Mouse (Mus musculus) liver, embryonic 16.5 days (tissue): ENCODE data around the gene Cnnm2. TPM values are rescaled to one million over a fixed set of nuclear protein-coding genes. Genes with fewer than 3 reads are reported as not detected.
A peak's percentile ranks its signal among the peaks of the same experiment; 100 is the strongest.

Source experiments
- ATAC-seq: fragments of 200-750 bp; cut with Nextera tagmentation; 2 replicates; pipeline ENCODE4 v1.8.0; 2017; ENCODE audit warnings: low read depth, mild to moderate bottlenecking, moderate number of reproducible peaks, moderate library complexity
- H3K27ac ChIP-seq: fragments of 300-500 bp; sonication (generic); 2 replicates; pipeline ENCODE4 v1.5.1; 2014; ENCODE audit warnings: mild to moderate bottlenecking, low read length
- H3K27me3 ChIP-seq: fragments of 300-500 bp; sonication (generic); 2 replicates; pipeline ENCODE4 v1.6.1; 2014; ENCODE audit warnings: low read depth, low read length, mixed read lengths; ENCODE audit not compliant: control insufficient read depth, insufficient read depth
- H3K36me3 ChIP-seq: fragments of 300-500 bp; sonication (generic); 2 replicates; pipeline ENCODE4 v1.6.1; 2014; ENCODE audit warnings: mild to moderate bottlenecking; ENCODE audit not compliant: control insufficient read depth, insufficient read depth
- H3K4me1 ChIP-seq: fragments of 300-500 bp; sonication (generic); 2 replicates; pipeline ENCODE4 v1.6.1; 2014; ENCODE audit warnings: low read depth, low read length, mixed read lengths; ENCODE audit not compliant: control insufficient read depth
- H3K4me2 ChIP-seq: fragments of 300-500 bp; sonication (generic); 2 replicates; pipeline ENCODE4 v1.6.1; 2014; ENCODE audit warnings: low read depth, low read length, mixed read lengths
- H3K4me3 ChIP-seq: fragments of 300-500 bp; sonication (generic); 2 replicates; pipeline ENCODE4 v1.5.1; 2014; ENCODE audit warnings: low read depth, mild to moderate bottlenecking, low read length
- H3K9ac ChIP-seq: fragments of 300-500 bp; sonication (generic); 2 replicates; pipeline ENCODE4 v1.6.1; 2014; ENCODE audit warnings: low read depth, low read length
- H3K9me3 ChIP-seq: fragments of 300-500 bp; sonication (generic); replicated peaks from 2 replicates; pipeline ENCODE4 v1.6.1; 2016; ENCODE audit warnings: low read length; ENCODE audit not compliant: control insufficient read depth
- WGBS: fragments of 180-500 bp; shearing (Covaris S2); extraction: QIAGEN DNeasy Blood & Tissue Kit; methylation state at CpG from one replicate; pipeline ENCODE4 v1.1.7; 2014; ENCODE audit not compliant: insufficient replicate concordance; 5-methylcytosine and 5-hydroxymethylcytosine counted together
- polyA plus RNA-seq: library from polyadenylated mRNA; unstranded; fragments of >200 nt; fragmentation: Nextera tagmentation; extraction: Ambion mirVana; gene quantifications from 2 replicates; pipeline ENCODE4 v1.2.1, GENCODE M21; 2015

Cnnm2 gene
- polyA plus RNA-seq, 1 experiment from 2014 or later: 1.4 TPM

DNA sequence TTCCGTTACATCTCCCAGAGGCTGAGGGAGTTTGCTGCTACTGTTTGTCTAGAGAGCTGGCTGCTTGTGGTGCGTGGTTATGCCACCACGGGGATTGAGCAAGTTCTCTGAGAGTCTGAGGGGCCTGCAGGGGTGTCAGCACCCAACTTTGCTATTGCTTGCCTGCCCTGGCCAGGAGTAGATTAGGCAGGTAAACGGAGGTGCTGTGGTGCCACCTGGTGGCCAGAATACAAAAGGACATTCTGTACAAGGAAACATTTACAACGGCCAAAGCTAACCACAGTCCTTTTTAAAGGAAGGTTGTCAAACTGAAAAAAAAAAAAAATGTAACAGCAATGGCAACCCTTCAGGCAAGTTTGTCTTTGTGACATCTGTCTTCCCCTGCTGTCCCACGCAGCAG is 108.1 kb downstream of the Cnnm2 start:
- Histone ChIP-seq H3K4me3 (no peak overlapping the region), H3K9me3 (no peaks in the 10 kb centered on the region), H3K4me2 (no peak overlapping the region), H3K27ac (no peak overlapping the region), H3K4me1 (peaks cover 18% of the 10 kb centered on the region), H3K36me3 (no peaks in the 10 kb centered on the region), H3K9ac (no peak overlapping the region), H3K27me3 (no peaks in the 10 kb centered on the region)
- ATAC-seq: peak; percentile 71
- 8% methylated on average over 6 of the region's 6 CpGs for WGBS

DNA sequence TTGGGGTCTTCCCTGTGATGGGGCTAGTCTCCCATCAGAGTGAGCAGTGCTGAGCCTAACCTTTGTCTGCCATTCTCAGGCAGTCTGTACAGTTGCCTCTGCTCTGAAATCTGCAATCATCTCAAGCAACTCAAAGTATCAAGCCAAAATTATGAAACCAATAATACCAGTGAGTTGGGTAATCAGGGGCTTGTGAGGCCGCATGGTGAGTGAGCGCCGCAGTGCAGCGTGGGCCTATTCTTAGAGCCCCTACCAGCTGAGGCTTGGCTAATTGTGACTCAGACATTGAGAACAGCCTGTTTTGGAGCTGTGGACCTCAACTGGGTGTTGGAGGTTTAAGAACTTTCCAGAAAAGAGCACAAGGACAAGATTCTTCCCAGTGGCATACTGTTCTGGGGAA is 109.7 kb downstream of the Cnnm2 start:
- H3K4me1 ChIP-seq: peaks cover 8% of the 10 kb centered on the region
- H3K4me3 ChIP-seq: no peak overlapping the region
- no peak overlapping the region for H3K4me2 ChIP-seq
- WGBS: 93% methylated on average over 4 of the region's 4 CpGs
- H3K36me3 ChIP-seq: no peaks in the 10 kb centered on the region
- no peak overlapping the region for H3K9ac ChIP-seq
- no peaks in the 10 kb centered on the region for H3K9me3 ChIP-seq
- no peak for ATAC-seq
- no peaks in the 10 kb centered on the region for H3K27me3 ChIP-seq
- no peak overlapping the region for H3K27ac ChIP-seq

DNA sequence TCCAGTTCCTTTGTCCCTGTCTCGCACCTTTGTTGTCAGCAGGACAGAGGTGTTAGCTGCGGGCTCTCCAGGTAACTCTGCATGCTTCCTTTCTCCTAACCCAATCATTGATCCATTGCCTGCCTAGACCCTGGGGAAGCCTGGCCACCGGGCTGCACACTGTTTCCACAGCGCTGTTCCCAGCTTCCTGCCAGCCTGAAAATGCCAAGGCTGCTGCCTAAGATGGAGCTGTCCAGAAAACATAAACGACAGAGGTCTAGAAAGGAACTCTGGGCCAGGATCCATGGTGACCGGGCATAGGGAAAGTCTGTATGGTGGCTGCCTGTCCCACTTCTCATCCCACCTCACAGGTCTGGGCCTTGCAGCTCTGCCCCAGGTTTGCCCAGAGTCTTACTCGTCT is 110.3 kb downstream of the Cnnm2 start:
- Histone ChIP-seq H3K4me3 (no peak overlapping the region), H3K36me3 (no peaks in the 10 kb centered on the region), H3K4me1 (peaks cover 8% of the 10 kb centered on the region), H3K27ac (no peak overlapping the region), H3K4me2 (no peak overlapping the region), H3K9ac (no peak overlapping the region), H3K9me3 (no peaks in the 10 kb centered on the region), H3K27me3 (no peaks in the 10 kb centered on the region)
- ATAC-seq: no peak
- WGBS: 67% methylated on average over 7 of the region's 7 CpGs

GRCm38 (mm10) chr19:46873924-46874323 is 112.5 kb downstream of the Cnnm2 start:
- H3K4me3 ChIP-seq: no peak overlapping the region
- 63% methylated on average over 3 of the region's 3 CpGs for WGBS
- H3K27me3 ChIP-seq: no peaks in the 10 kb centered on the region
- peaks cover 6% of the 10 kb centered on the region for H3K4me1 ChIP-seq
- H3K9me3 ChIP-seq: no peaks in the 10 kb centered on the region
- H3K27ac ChIP-seq: no peak overlapping the region
- no peak for ATAC-seq
- no peaks in the 10 kb centered on the region for H3K36me3 ChIP-seq
- H3K4me2 ChIP-seq: no peak overlapping the region
- no peak overlapping the region for H3K9ac ChIP-seq

- H3K9ac ChIP-seq: no peak overlapping the region
- no peak overlapping the region for H3K4me3 ChIP-seq
- 31% methylated on average over 12 of the region's 12 CpGs for WGBS
- H3K4me1 ChIP-seq: no peaks in the 10 kb centered on the region; the same call in 1 of the 2 replicates
- H3K4me2 ChIP-seq: no peak overlapping the region
- no peaks in the 10 kb centered on the region for H3K9me3 ChIP-seq
- peak; percentile 68 for ATAC-seq
- no peaks in the 10 kb centered on the region for H3K36me3 ChIP-seq
- no peak overlapping the region for H3K27ac ChIP-seq
- no peaks in the 10 kb centered on the region for H3K27me3 ChIP-seq
Measured at GRCm38 (mm10) chr19:46875790-46876189, 114.4 kb downstream of the Cnnm2 start.

DNA sequence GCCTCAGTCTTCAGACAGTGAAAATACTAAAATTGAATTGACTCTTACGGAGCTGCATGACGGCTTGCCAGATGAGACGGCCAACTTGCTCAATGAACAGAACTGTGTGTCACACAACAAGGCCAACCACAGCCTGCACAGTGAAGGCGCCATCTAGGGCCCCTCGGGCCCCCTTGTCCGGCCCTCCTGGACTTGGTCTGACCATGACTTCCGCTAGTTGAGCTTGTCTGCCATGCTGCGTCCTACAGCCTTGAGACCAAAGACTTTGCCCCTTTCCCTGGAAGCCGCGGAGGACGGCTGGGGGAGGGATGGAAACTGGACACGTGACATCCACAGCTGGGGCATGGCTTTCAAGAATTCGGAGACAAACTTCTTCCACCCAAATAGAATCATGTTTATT is 116.5 kb downstream of the Cnnm2 start:
- Histone ChIP-seq H3K27ac (no peak overlapping the region), H3K9me3 (no peaks in the 10 kb centered on the region), H3K27me3 (no peaks in the 10 kb centered on the region), H3K9ac (no peak overlapping the region), H3K4me1 (no peaks in the 10 kb centered on the region; the same call in 1 of the 2 replicates), H3K4me2 (no peak overlapping the region), H3K36me3 (no peaks in the 10 kb centered on the region), H3K4me3 (no peak overlapping the region)
- no peak for ATAC-seq
- WGBS: 82% methylated on average over 13 of the region's 13 CpGs

DNA sequence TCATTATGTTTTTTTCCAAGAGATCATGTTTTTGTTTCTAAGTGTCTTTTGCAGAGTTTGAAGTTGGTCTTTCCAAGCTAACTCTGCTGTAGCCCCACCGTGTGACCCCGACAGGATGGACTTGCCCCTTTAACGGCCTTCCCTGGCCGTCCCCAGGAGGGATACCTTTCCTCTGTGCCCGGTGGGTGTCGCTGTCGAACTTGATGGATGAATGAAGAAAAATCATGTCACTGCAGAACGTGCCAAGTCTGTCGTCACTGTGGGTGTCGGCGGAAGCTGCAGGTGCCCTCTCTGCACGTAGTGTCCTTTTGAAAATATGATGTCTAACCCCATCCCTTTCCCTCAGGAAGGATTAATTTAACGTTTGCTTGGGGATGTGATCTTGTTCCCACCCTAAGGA is 117.0 kb downstream of the Cnnm2 start:
- Histone ChIP-seq H3K4me1 (no peaks in the 10 kb centered on the region; the same call in 1 of the 2 replicates), H3K4me2 (no peak overlapping the region), H3K27ac (no peak overlapping the region), H3K4me3 (no peak overlapping the region), H3K9me3 (no peaks in the 10 kb centered on the region), H3K36me3 (peaks cover 1% of the 10 kb centered on the region; the same call in 1 of the 2 replicates), H3K9ac (no peak overlapping the region), H3K27me3 (no peaks in the 10 kb centered on the region)
- ATAC-seq: no peak
- 51% methylated on average over 13 of the region's 13 CpGs for WGBS

DNA sequence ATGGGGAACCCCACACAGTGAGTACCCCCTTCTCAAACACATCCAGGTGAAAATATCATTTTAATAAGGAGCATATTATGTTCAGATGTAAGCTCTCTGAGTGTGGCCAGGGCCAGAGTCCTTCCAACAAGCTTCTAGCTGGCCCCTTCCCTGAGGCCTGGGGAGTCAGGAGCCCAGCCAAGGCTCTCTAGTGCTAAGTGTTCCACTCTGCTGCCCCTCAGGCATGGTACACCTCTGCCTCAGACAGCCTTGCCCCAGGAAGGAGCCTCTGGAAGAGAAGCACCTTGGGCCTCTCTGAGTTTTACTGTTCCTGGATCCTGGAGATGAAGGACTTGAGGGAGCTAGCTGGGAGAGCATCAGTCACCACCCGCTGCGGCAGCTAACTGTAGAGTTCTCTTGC is 118.5 kb downstream of the Cnnm2 start:
- 88% methylated on average over 2 of the region's 2 CpGs for WGBS
- no peak for ATAC-seq
- H3K4me2 ChIP-seq: no peak overlapping the region
- H3K27me3 ChIP-seq: no peaks in the 10 kb centered on the region
- H3K4me1 ChIP-seq: no peaks in the 10 kb centered on the region; the same call in 1 of the 2 replicates
- no peaks in the 10 kb centered on the region for H3K9me3 ChIP-seq
- H3K36me3 ChIP-seq: peaks cover 3% of the 10 kb centered on the region; the same call in 1 of the 2 replicates
- H3K9ac ChIP-seq: no peak overlapping the region
- H3K27ac ChIP-seq: no peak overlapping the region
- no peak overlapping the region for H3K4me3 ChIP-seq

DNA sequence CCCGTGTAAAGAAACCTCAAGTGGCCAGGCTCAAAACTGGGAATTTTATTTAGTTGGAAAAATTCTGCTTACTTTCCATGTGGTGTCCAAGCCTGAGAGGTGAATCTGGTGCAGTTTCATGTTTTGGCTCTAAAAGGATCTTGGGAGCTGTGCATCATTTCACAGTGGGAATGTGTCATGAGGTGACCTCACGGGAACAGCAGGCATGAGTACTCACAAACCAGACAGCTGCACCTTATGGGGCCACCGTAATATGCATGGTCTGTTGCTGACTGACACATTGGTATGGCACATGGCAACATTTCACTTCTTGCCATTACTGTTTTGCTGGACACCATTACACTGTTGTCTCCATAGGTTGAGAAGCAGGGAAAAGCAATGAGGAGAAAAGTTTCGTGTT is 124.0 kb downstream of the Cnnm2 start:
- Histone ChIP-seq H3K9ac (no peak overlapping the region), H3K9me3 (no peaks in the 10 kb centered on the region), H3K4me3 (no peak overlapping the region), H3K27ac (no peak overlapping the region), H3K4me1 (peaks cover 11% of the 10 kb centered on the region), H3K36me3 (peaks cover 29% of the 10 kb centered on the region), H3K4me2 (no peak overlapping the region), H3K27me3 (no peaks in the 10 kb centered on the region)
- no peak for ATAC-seq
- 87% methylated on average over 4 of the region's 4 CpGs for WGBS
